Mouse (Mus musculus) megakaryocyte-erythroid progenitor cell, adult 5-6 weeks (primary cell): ENCODE results near the gene Rptor. TPM values are rescaled to one million over a fixed set of nuclear protein-coding genes. Genes with fewer than 3 reads are reported as not detected.

Experiments used
- ATAC-seq: replicated peaks from 2 replicates; pipeline ENCODE4 v1.8.0; 2016; ENCODE audit warnings: mild to moderate bottlenecking, inconsistent platforms; ENCODE audit not compliant: severe bottlenecking, poor library complexity, low FRiP score, low TSS enrichment
- total RNA-seq, 2 experiments: library from RNA; stranded (forward) in 1 of 2; stranded (reverse) in 1 of 2; fragments of 200-1000, 215-1000 nt in 1 of 2; fragments of >200 nt in 1 of 2; fragmentation: Nextera tagmentation in 1 of 2; gene quantifications; 2 replicates each; pipeline ENCODE4 v1.2.3; 2014 to 2017

The Rptor gene
- total RNA-seq, 2 experiments from 2014 or later: 10.2 to 29.6 TPM

- ATAC-seq: no peak
Measured at GRCm38 (mm10) chr11:119678427-119678826, 75.7 kb downstream of the Rptor start.

- ATAC-seq: no peak
Measured at GRCm38 (mm10) chr11:119680735-119681134, 78.0 kb downstream of the Rptor start.

GRCm38 (mm10) chr11:119682285-119682684 is 79.6 kb downstream of the Rptor start:
- no peak for ATAC-seq

- no peak for ATAC-seq
Measured at GRCm38 (mm10) chr11:119683796-119684195, 81.1 kb downstream of the Rptor start.

- ATAC-seq: no peak
Measured at GRCm38 (mm10) chr11:119685477-119685876, 82.8 kb downstream of the Rptor start.

GRCm38 (mm10) chr11:119685910-119686659 is 83.4 kb downstream of the Rptor start:
- no peak for ATAC-seq

GRCm38 (mm10) chr11:119687316-119687715 is 84.6 kb downstream of the Rptor start:
- no peak for ATAC-seq

- ATAC-seq: no peak
Measured at GRCm38 (mm10) chr11:119687966-119688365, 85.3 kb downstream of the Rptor start.

- ATAC-seq: no peak
Measured at GRCm38 (mm10) chr11:119689936-119690335, 87.2 kb downstream of the Rptor start.

GRCm38 (mm10) chr11:119692196-119692910 is 89.6 kb downstream of the Rptor start:
- no peak for ATAC-seq

- ATAC-seq: no peak
Measured at GRCm38 (mm10) chr11:119692911-119693261, 90.2 kb downstream of the Rptor start.

GRCm38 (mm10) chr11:119694146-119694860 is 91.6 kb downstream of the Rptor start:
- no peak for ATAC-seq

- ATAC-seq: no peak
Measured at GRCm38 (mm10) chr11:119696401-119696800, 93.7 kb downstream of the Rptor start.

GRCm38 (mm10) chr11:119705381-119706066 is 102.8 kb downstream of the Rptor start:
- ATAC-seq: no peak

- ATAC-seq: no peak
Measured at GRCm38 (mm10) chr11:119707259-119707658, 104.6 kb downstream of the Rptor start.

- no peak for ATAC-seq
Measured at GRCm38 (mm10) chr11:119709239-119709638, 106.5 kb downstream of the Rptor start.

- no peak for ATAC-seq
Measured at GRCm38 (mm10) chr11:119710338-119710737, 107.6 kb downstream of the Rptor start.

GRCm38 (mm10) chr11:119710822-119711221 is 108.1 kb downstream of the Rptor start:
- no peak for ATAC-seq

GRCm38 (mm10) chr11:119715437-119715836 is 112.7 kb downstream of the Rptor start:
- ATAC-seq: no peak
